Comparison of ENCODE assay signal across 16 mouse cellular contexts in genomic region chr10:71007001-71007400, GRCm38 (mm10).
"Had no signal": no experiment of that assay in that cellular context is flagged by ENCODE, and none has a peak within 500 bp of the region (broad histone marks: within the 10 kb centered on the region; RNA-seq: fewer than 3 reads in every experiment).

No protein-coding gene starts in this region.

- H3K4me1 ChIP-seq: stomach, embryonic 15.5 days had no signal

- H3K36me3 ChIP-seq: neural tube, embryonic 13.5 days; neural tube, embryonic 15.5 days; stomach, embryonic 15.5 days had no signal

- H3K27ac ChIP-seq: neural tube, embryonic 13.5 days; neural tube, embryonic 15.5 days; stomach, embryonic 15.5 days; stomach, postnatal 0 days had no signal

- H3K9me3 ChIP-seq: neural tube, embryonic 13.5 days; neural tube, embryonic 15.5 days; stomach, embryonic 15.5 days had no signal

- H3K4me3 ChIP-seq: neural tube, embryonic 13.5 days; neural tube, embryonic 15.5 days; stomach, embryonic 15.5 days had no signal

- DNase-seq: retina, postnatal 1 day; right cerebral cortex, adult 18-20 months; right cerebral cortex, postnatal 14 days; right cerebral cortex, postnatal 25 days; right cerebral cortex, postnatal 4 days; spleen, adult 18-20 months; thymus, adult 18-20 months; thymus, adult 2 months; thymus, postnatal 14 days; thymus, postnatal 25 days; thymus, postnatal 36 days; thymus, postnatal 4 days had no signal

- H3K27me3 ChIP-seq: neural tube, embryonic 13.5 days; neural tube, embryonic 15.5 days; stomach, embryonic 15.5 days had no signal

- H3K4me2 ChIP-seq: neural tube, embryonic 13.5 days; neural tube, embryonic 15.5 days; stomach, embryonic 15.5 days had no signal

- H3K9ac ChIP-seq: neural tube, embryonic 13.5 days; neural tube, embryonic 15.5 days; stomach, embryonic 15.5 days had no signal
